Comparison of ENCODE assay signal across 9 mouse cellular contexts in the genomic region with DNA sequence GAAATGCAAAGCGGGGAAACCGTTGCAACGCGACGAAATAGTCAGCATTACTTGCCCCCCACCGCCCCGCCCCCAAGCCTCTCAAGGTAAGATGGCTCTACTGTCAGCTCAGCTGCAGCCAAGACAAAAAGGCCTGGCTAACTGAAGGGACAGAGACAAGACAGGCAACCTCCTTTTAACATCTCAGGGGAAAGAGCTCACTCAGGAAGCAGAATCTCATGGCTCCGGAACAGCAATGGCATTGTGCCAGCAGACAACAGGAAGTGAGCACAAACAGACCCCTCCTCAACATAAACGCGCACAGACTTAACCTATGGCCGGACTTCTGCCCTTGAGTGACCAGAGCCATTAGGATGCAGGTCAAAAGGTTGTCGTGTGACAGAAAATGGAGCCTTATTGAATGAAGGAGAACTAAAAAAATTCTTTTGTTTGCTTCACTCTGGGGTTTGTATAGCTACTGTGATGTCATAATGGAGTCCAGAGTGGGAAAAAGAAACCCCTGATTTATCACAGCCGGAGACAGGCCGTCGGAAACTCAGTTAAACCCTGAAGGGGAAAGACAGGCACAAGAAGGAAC.
A peak's percentile ranks its signal among the peaks of the same experiment; 100 is the strongest.
DNase-seq lines count a peak whose midpoint lies in the region; ATAC-seq and TF ChIP-seq lines count a peak whose summit lies in the region.
"Had no signal": no experiment of that assay in that cellular context is flagged by ENCODE, and none has a peak within 500 bp of the region (broad histone marks: within the 10 kb centered on the region; RNA-seq: fewer than 3 reads in every experiment).

No protein-coding gene starts in this region.

- H3K36me3 ChIP-seq in spleen, adult 2 months (ENCODE audit: control insufficient read depth, insufficient read depth, low read length), result no peaks in the 10 kb centered on the region
- H3K36me3 ChIP-seq in forebrain, postnatal 0 days (ENCODE audit: insufficient read depth), result no peaks in the 10 kb centered on the region

- peaks cover 11% of the 10 kb centered on the region; the same call in 1 of the 2 replicates for H3K4me1 ChIP-seq in spleen, adult 2 months (ENCODE audit: control insufficient read depth, insufficient read depth, insufficient read length)
- H3K4me1 ChIP-seq in forebrain, postnatal 0 days (ENCODE audit: insufficient read depth), result peaks cover 36% of the 10 kb centered on the region

- DNase-seq in spleen, adult 2 months (ENCODE audit: low read depth in 1 of 2, low spot score in 2 of 2), result no peak
- DNase-seq in spleen, postnatal 14 days (ENCODE audit: low spot score in 2 of 2), result no peak
- DNase-seq in forebrain, postnatal 0 days, result peak; percentile 79
- DNase-seq in kidney, postnatal 4 days, result peak; percentile 65 to 73
- peak; percentile 51 for DNase-seq in neural tube, embryonic 10.5 days (ENCODE audit: extremely low spot score, low spot score)
- DNase-seq in gastrocnemius, adult 18-20 months (ENCODE audit: low spot score), result no peak
- DNase-seq in cerebellum, postnatal 36 days, result no peak
- no peak for DNase-seq in frontal cortex, postnatal 10 days (ENCODE audit: low spot score in 2 of 2)

- peak overlapping the region; percentile 31 for H3K9ac ChIP-seq in forebrain, postnatal 0 days

- ATAC-seq in forebrain, postnatal 0 days, result 0 out of 2 replicates have a peak, but pooled peaks have one; percentile 10

- H3K27ac ChIP-seq in spleen, adult 2 months (ENCODE audit: insufficient read depth, low read length), result no peak overlapping the region
- no peak overlapping the region for H3K27ac ChIP-seq in forebrain, postnatal 0 days (ENCODE audit: low read depth, low read length)

- no peak for TF ChIP-seq POLR2A in spleen, adult 2 months (IDR thresholded peaks at IDR 0.05; ENCODE audit: low read depth, low read length)

- 12% methylated on average over 15 of the region's 15 CpGs for WGBS in spleen, adult 2 months
- 13% methylated on average over 15 of the region's 15 CpGs for WGBS in forebrain, postnatal 0 days

- peak overlapping the region; percentile 45 for H3K4me2 ChIP-seq in forebrain, postnatal 0 days (ENCODE audit: low read depth)

- peak overlapping the region; percentile 2; the same call in 1 of the 2 replicates for H3K4me3 ChIP-seq in spleen, adult 2 months (ENCODE audit: extremely low read depth, insufficient read depth, insufficient read length)
- peak overlapping the region; percentile 14; the same call in 1 of the 2 replicates for H3K4me3 ChIP-seq in forebrain, postnatal 0 days (ENCODE audit: low read depth, low read length)
- H3K4me3 ChIP-seq: myocyte had no signal

- no peaks in the 10 kb centered on the region for H3K9me3 ChIP-seq in forebrain, postnatal 0 days (ENCODE audit: low read length)

- no peaks in the 10 kb centered on the region for H3K27me3 ChIP-seq in spleen, adult 2 months (ENCODE audit: control insufficient read depth, insufficient read depth, low read length)
- H3K27me3 ChIP-seq in forebrain, postnatal 0 days (ENCODE audit: insufficient read depth, low read length), result no peaks in the 10 kb centered on the region

- no peak for TF ChIP-seq CTCF in spleen, adult 2 months (IDR thresholded peaks at IDR 0.05; ENCODE audit: extremely low read depth, insufficient read depth, insufficient read length, insufficient replicate concordance)
- TF ChIP-seq CTCF in forebrain, postnatal 0 days (IDR thresholded peaks at IDR 0.05; ENCODE audit: low read depth), result no peak

Comparison
In these comparisons a context has a peak if more than half of its experiments do, and no peak if none do; other contexts are left out.
1. DNase-seq: peak in forebrain, postnatal 0 days (single experiment), kidney, postnatal 4 days (2 of 2) and neural tube, embryonic 10.5 days (single experiment); none in spleen, adult 2 months (0 of 2), spleen, postnatal 14 days (0 of 2), gastrocnemius, adult 18-20 months (single experiment), cerebellum, postnatal 36 days (0 of 2) and frontal cortex, postnatal 10 days (0 of 2).